Mouse (Mus musculus) CH12.LX (cell line): ENCODE measurements at regions not wholly inside any gene's neighbourhood (a gene's known extent, or its start where the extent isn't known, plus 50 kb on each side); places are given as distances from the start of the nearest gene placed in this dataset.

Experiments used
- CTCF ChIP-seq, 2 experiments: IDR thresholded peaks in 1 of 2; conservative IDR thresholded peaks in 1 of 2; 2 replicates each; pipeline ENCODE4 v1.5.1; 2011 to 2012; ENCODE audit warnings: low read depth in 2 of 2, low read length in 2 of 2, improper control_type of control experiment in 1 of 2, inconsistent platforms in 1 of 2, mild to moderate bottlenecking in 1 of 2, moderate library complexity in 1 of 2
- MAZ ChIP-seq: IDR thresholded peaks from 2 replicates; pipeline ENCODE4 v1.6.1; 2012; ENCODE audit warnings: low read depth, mild to moderate bottlenecking, inconsistent platforms, low read length, improper control_type of control experiment, moderate library complexity
- POLR2A ChIP-seq: IDR thresholded peaks from 2 replicates; pipeline ENCODE4 v1.6.1; 2011; ENCODE audit warnings: low read depth, mild to moderate bottlenecking, improper control_type of control experiment, low read length

- TF ChIP-seq MAZ (no peak), CTCF (conservative IDR thresholded peaks at IDR 0.05 in 1 of 2, IDR thresholded peaks at IDR 0.05 in 1 of 2; ENCODE audit: low read depth in 2 of 2, low read length in 2 of 2) (peak in 1 of 2 experiments; percentile 24; a peak in 2 of 4 replicates), POLR2A (no peak)
Measured at GRCm38 (mm10) chr1:189550851-189551250, 137.0 kb downstream of the Cenpf start.
